Mouse (Mus musculus): ENCODE measurements around the gene Vmn2r21. TPM values are rescaled to one million over a fixed set of nuclear protein-coding genes. Genes with fewer than 3 reads are reported as not detected.
"Not testable (repeated sequence)": the region's sequence is repeated elsewhere in the genome, so short reads cannot be mapped to it uniquely, and the experiment has no call there.

Vmn2r21 gene
- not detected for polyA plus RNA-seq (2017; shearing (Covaris generic))

DNA sequence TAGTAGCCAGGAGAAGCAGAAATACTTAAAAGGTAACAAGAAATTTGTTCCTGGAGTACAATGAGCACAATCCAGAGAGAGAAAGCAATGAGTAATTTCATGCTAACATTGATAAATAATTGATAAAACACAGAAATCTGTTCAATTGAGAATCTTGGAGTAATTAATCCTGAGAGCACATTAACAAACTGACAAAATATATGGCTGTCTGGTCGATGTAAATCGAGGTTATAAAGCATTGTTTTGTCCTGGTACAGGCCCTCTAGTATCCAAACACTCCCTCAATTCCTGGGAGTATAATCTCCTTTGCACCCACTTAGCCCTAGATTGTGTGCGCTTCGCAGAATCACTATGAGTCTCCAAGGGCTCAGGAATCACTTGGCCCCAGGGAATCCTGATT lies at the start of gene Vmn2r21:
Gene Vmn2r21 (minus strand): TSS at position 101 of the 400 bp plus-strand sequence.
- ATAC-seq = not testable (repeated sequence)

DNA sequence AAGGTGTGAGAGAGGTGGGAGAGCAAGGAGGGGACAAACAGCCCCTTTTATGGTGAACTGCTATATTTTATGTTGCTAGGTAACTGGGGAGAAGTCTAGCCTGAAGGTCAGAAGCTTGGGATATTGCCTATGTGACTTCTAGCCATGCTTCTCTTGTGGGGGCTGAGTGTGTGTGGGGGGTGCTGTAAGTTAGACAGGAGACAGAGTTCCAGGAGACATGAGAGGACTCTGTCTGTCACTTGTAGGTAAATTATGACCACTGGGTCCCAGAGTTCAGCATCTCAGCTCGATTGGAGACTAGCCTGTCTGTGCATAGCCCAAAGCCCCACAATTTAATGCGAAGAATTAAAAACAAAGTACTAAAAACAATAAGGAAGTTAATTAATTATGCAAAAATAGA lies 41.5 kb upstream of the Vmn2r21 start:
- ATAC-seq = not testable (repeated sequence)

DNA sequence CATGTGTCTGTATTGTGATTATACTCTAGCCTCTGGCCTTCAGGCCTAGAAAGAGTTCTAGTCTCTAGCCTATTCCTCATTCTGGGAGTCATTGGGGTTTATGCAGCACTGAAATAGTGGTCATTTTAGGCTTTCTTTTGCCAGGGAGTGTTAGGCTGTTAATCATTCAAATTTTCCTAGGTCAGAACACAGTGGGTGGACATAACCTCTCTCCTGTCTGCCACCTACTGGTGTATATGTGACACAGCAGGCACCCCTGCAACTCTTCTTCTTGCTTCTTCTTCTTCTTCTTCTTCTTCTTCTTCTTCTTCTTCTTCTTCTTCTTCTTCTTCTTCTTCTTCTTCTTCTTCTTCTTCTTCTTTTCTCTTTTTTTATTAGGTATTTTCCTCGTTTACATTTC lies 6.5 kb upstream of the Vmn2r21 start:
- ATAC-seq = not testable (repeated sequence)

DNA sequence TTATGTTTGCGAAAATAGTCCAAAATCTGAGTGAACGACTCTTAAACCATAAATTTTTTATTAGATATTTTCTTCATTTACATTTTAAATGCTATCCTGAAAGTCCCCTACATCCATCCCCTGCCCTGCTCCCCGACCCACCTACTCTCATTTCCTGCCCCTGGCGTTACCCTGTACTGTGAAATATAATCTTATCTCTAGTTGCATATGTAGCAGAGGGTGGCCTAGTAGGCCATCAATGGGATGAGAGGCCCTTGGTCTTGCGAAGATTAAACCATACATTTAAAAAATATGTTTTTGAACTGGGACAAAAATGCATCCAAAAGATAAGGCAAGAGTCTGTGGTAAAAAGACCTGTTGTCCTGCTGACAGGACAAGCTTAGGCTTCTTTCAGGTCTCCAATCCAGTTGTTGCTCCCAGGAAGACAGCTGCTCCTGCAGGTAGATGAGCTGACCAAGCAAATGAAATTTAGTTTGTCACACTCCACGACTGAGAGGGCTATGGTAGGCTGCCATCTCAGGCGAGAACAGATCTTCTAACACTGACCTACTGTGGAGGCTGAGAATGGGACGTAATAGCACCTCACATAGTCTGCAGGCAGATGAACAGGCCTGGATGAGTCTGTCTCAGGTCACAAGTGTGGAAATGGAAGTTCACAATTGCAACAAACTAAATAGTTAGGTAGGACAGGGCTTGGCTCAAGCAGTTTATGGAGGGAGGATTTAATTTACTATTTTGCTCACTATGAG lies 10.8 kb downstream of the Vmn2r21 start:
- not testable (repeated sequence) for ATAC-seq

DNA sequence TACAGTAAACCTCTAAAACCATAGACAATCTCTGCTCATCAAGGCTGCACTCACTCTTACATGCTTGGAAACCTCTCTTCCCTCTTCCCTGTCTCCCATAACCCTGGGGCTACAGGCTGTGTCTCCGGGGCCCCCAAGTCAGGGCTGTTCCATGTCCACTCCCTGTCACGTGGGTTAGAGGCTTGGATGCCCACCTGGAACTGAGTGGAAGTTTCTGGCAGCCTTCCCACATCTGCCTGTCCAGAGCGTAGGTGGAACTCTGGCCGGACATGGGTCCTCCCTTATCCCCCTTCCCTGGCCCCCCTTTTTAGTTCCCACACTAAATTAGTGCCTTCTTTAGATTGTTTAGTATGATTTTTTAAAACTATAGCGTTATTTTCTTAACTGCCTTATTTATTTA lies 60.2 kb downstream of the Vmn2r21 start:
- ATAC-seq = not testable (repeated sequence)

DNA sequence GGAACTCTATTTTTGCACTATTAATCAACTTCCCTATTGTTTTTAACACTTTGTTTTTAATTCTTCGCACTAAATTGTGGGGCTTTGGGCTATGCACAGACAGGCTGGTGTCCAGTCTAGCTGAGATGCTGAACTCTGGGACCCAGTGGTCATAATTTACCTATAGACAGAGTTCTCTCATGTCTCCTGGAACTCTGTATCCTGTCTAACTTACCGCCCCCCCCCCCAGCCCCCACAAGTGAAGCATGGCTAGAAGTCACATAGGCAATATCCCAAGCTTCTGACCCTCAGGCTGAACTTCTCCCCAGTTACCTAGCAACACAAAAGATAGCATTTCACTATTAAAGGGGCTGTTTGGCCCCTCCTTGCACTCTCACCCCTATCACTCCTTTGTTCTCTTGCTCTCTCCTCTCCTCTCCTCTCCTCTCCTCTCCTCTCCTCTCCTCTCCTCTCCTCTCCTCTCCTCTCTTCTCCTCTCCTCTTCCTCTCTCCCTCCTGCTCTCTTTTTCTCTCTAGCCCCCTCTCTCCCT lies 60.7 kb downstream of the Vmn2r21 start:
- not testable (repeated sequence) for ATAC-seq

DNA sequence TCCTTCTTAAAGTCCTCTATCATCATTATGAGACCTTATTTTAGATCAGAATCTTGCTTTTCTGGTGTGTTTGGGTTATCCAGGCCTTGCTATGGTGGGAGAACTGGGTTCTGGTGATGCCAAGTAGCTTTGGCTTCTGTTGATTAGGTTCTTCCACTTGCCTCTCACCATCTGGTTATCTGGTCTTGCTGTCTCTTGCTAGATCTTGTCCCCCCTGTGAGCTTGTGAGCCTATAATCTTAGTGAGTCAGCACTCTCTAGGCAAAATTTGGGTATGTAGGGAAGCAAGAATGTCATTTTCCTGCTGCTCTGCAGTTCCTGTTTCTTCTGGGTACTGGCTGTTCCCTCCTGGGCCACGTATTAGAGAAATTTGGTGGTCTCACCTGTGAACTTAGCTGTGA lies 64.6 kb downstream of the Vmn2r21 start:
- not testable (repeated sequence) for ATAC-seq

Other genes with a start within 250 kb of the Vmn2r21 start
- gene Clec4e, start 243.5 kb downstream of the Vmn2r21 start, polyA plus RNA-seq (2017; shearing (Covaris generic)) = not detected
- not detected for gene Vmn2r19, start 225.1 kb downstream of the Vmn2r21 start, polyA plus RNA-seq (2017; shearing (Covaris generic))
- gene Vmn2r20, start 115.3 kb downstream of the Vmn2r21 start, polyA plus RNA-seq (2017; shearing (Covaris generic)) = under 1 TPM in 2 of 3 experiments, not detected in 1; 0.03 to 0.07 TPM
- under 1 TPM in 1 of 3 experiments, not detected in 2; 0.05 TPM for gene Vmn2r22, start 117.3 kb upstream of the Vmn2r21 start, polyA plus RNA-seq (2017; shearing (Covaris generic))
- not detected for gene Vmn2r23, start 169.3 kb upstream of the Vmn2r21 start, polyA plus RNA-seq (2017; shearing (Covaris generic))
- gene Vmn2r24, start 245.5 kb upstream of the Vmn2r21 start, polyA plus RNA-seq (2017; shearing (Covaris generic)) = under 1 TPM in 2 of 3 experiments, not detected in 1; 0.08 to 0.12 TPM